Mouse (Mus musculus) embryonic facial prominence, embryonic 12.5 days (tissue): ENCODE measurements around the gene Prss32. TPM values are rescaled to one million over a fixed set of nuclear protein-coding genes. Genes with fewer than 3 reads are reported as not detected.
A peak's percentile ranks its signal among the peaks of the same experiment; 100 is the strongest.

Experiments
- ATAC-seq: fragments of 200-750 bp; cut with Nextera tagmentation; 2 replicates; pipeline ENCODE4 v1.8.0; 2017; ENCODE audit not compliant: insufficient number of reproducible peaks, insufficient read depth, low FRiP score, low TSS enrichment
- H3K27ac ChIP-seq: fragments of 300-500 bp; sonication (generic); 2 replicates; pipeline ENCODE4 v1.5.1; 2016; ENCODE audit warnings: mild to moderate bottlenecking
- H3K27me3 ChIP-seq: fragments of 300-500 bp; sonication (generic); 2 replicates; pipeline ENCODE4 v1.6.1; 2016; ENCODE audit warnings: mild to moderate bottlenecking, moderate library complexity
- H3K36me3 ChIP-seq: fragments of 300-500 bp; sonication (generic); 2 replicates; pipeline ENCODE4 v1.6.1; 2016; ENCODE audit warnings: mild to moderate bottlenecking
- H3K4me1 ChIP-seq: fragments of 300-500 bp; sonication (generic); 2 replicates; pipeline ENCODE4 v1.6.1; 2016
- H3K4me2 ChIP-seq: fragments of 300-500 bp; sonication (generic); replicated peaks from 2 replicates; pipeline ENCODE4 v1.6.1; 2016; ENCODE audit warnings: mild to moderate bottlenecking, moderate library complexity
- H3K4me3 ChIP-seq: fragments of 300-500 bp; sonication (generic); 2 replicates; pipeline ENCODE4 v1.5.1; 2016; ENCODE audit warnings: mild to moderate bottlenecking
- H3K9ac ChIP-seq: fragments of 300-500 bp; sonication (generic); 2 replicates; pipeline ENCODE4 v1.6.1; 2016; ENCODE audit warnings: mild to moderate bottlenecking, moderate library complexity
- H3K9me3 ChIP-seq: fragments of 300-500 bp; sonication (generic); 2 replicates; pipeline ENCODE4 v1.6.1; 2016; ENCODE audit warnings: mild to moderate bottlenecking, moderate library complexity
- WGBS: fragments of 180-500 bp; shearing (Covaris S2); methylation state at CpG from one replicate; pipeline ENCODE4 v1.1.7; 2016; 5-methylcytosine and 5-hydroxymethylcytosine counted together
- polyA plus RNA-seq: library from polyadenylated mRNA; unstranded; fragments of >200 nt; fragmentation: Nextera tagmentation; extraction: Ambion mirVana; gene quantifications from 2 replicates; pipeline ENCODE4 v1.2.1, GENCODE M21; 2016

The Prss32 gene
- polyA plus RNA-seq, 1 experiment from 2014 or later: not detected

- WGBS: 42% methylated on average over 23 of the region's 23 CpGs
- no peaks in the 10 kb centered on the region for H3K36me3 ChIP-seq
- no peak overlapping the region for H3K9ac ChIP-seq
- no peaks in the 10 kb centered on the region for H3K9me3 ChIP-seq
- peaks cover 5% of the 10 kb centered on the region; the same call in 1 of the 2 replicates for H3K27me3 ChIP-seq
- no peak for ATAC-seq
- H3K4me2 ChIP-seq: peak overlapping the region; percentile 40
- H3K27ac ChIP-seq: no peak overlapping the region
- H3K4me3 ChIP-seq: 0 out of 2 replicates have a peak overlapping the region, but pooled peaks have one; percentile 15
- no peaks in the 10 kb centered on the region for H3K4me1 ChIP-seq
Observed at GRCm38 (mm10) chr17:23843141-23843811, 379 bp upstream of the Prss32 start.

DNA sequence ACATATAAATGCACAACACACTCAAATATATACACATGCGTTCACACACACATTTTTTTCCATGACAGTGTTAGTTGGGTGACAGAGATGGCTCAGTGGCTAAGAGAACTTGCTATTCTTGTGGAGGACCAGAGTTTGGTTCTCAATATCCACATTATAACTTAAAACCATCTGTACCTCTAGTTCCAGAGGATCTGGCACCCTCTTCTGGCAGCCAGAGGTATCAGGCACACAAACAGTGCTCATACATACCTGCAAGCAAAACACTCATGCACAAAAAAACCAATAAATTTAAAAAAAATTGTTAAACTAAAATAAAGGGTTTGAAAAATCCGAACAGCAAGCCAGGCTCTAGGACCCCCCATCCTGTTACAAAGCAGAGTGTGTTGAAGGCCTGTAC is 6.4 kb downstream of the Prss32 start:
- ATAC-seq: no peak
- Histone ChIP-seq H3K9me3 (no peaks in the 10 kb centered on the region), H3K36me3 (no peaks in the 10 kb centered on the region), H3K9ac (no peak overlapping the region), H3K4me2 (no peak overlapping the region), H3K4me3 (no peak overlapping the region), H3K4me1 (no peaks in the 10 kb centered on the region), H3K27me3 (no peaks in the 10 kb centered on the region), H3K27ac (no peak overlapping the region)
- 56% methylated on average over 2 of the region's 2 CpGs for WGBS

GRCm38 (mm10) chr17:23850853-23851749 is 7.4 kb downstream of the Prss32 start:
- Histone ChIP-seq H3K27me3 (no peaks in the 10 kb centered on the region), H3K4me3 (no peak overlapping the region), H3K4me2 (no peak overlapping the region), H3K4me1 (no peaks in the 10 kb centered on the region), H3K36me3 (no peaks in the 10 kb centered on the region), H3K9me3 (no peaks in the 10 kb centered on the region), H3K27ac (no peak overlapping the region), H3K9ac (no peak overlapping the region)
- WGBS: 60% methylated on average over 18 of the region's 19 CpGs
- ATAC-seq: no peak

DNA sequence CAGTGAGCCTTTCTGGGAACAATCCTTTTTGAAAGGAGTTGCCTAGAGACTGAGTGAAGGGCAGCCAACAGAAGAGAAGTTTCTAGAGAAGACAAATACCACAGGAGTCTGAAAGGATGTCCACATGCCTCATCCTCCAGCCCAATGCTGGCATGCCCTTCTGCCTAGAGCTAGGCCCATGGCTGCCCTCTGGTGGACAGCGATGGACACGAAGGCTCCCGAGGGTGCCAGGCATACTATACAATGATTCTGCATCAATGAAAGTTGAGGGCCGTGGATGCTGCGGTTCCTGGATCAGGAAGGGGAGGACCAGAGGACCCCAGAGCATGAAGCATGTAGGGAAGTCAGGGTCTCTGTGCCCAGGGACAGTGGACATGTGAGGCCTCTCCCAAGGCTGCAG is 9.6 kb downstream of the Prss32 start:
- Histone ChIP-seq H3K36me3 (no peaks in the 10 kb centered on the region), H3K27ac (no peak overlapping the region), H3K27me3 (no peaks in the 10 kb centered on the region), H3K9me3 (no peaks in the 10 kb centered on the region), H3K4me1 (no peaks in the 10 kb centered on the region), H3K4me2 (no peak overlapping the region), H3K9ac (no peak overlapping the region), H3K4me3 (no peak overlapping the region)
- 28% methylated on average over 5 of the region's 5 CpGs for WGBS
- no peak for ATAC-seq

DNA sequence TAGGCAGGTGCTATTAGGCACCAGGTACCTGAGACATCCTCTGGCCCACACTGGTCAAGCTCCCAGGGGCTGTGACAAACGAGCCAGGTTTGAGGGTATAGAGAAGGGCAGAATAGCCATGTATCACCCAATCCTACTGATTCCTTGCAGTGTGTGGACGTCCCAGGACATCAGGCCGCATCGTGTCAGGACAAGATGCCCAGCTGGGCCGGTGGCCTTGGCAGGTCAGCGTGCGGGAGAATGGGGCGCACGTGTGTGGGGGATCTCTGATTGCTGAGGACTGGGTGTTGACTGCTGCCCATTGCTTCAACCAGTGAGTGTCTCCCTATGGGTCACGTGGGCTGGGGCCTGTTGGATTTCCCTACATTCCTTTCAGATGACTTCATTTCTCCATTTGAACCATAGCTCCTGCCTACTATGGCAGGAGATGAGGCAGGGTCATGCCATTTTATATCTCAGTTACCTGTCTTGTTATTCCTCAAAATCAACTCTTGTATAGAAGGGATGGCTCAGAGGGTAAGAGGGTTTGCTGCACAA is 10.6 kb downstream of the Prss32 start:
- ATAC-seq: no peak
- H3K27me3 ChIP-seq: no peaks in the 10 kb centered on the region
- H3K4me1 ChIP-seq: no peaks in the 10 kb centered on the region
- WGBS: 86% methylated on average over 10 of the region's 10 CpGs
- H3K4me2 ChIP-seq: no peak overlapping the region
- no peak overlapping the region for H3K9ac ChIP-seq
- no peaks in the 10 kb centered on the region for H3K36me3 ChIP-seq
- no peaks in the 10 kb centered on the region for H3K9me3 ChIP-seq
- no peak overlapping the region for H3K4me3 ChIP-seq
- no peak overlapping the region for H3K27ac ChIP-seq

DNA sequence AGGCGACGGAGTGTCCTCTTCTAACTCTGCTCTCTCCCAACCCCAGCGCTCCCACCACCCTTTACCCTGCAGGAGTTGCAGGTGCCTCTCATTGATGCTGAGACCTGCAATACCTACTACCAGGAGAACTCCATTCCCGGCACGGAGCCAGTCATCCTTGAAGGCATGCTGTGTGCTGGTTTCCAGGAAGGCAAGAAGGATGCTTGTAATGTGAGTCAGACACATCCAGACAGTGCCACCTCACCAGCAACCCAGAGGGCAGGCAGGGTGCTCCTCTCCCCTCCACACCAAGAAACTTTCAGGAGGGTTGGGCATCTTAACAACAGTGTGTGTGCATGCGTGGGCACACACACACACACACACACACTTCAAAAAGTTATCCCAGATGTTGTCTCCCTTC is 13.5 kb downstream of the Prss32 start:
- Histone ChIP-seq H3K36me3 (no peaks in the 10 kb centered on the region), H3K4me1 (no peaks in the 10 kb centered on the region), H3K27me3 (no peaks in the 10 kb centered on the region), H3K9me3 (no peaks in the 10 kb centered on the region), H3K9ac (no peak overlapping the region), H3K27ac (no peak overlapping the region), H3K4me2 (no peak overlapping the region), H3K4me3 (no peak overlapping the region)
- WGBS: 85% methylated on average over 6 of the region's 6 CpGs
- ATAC-seq: no peak

DNA sequence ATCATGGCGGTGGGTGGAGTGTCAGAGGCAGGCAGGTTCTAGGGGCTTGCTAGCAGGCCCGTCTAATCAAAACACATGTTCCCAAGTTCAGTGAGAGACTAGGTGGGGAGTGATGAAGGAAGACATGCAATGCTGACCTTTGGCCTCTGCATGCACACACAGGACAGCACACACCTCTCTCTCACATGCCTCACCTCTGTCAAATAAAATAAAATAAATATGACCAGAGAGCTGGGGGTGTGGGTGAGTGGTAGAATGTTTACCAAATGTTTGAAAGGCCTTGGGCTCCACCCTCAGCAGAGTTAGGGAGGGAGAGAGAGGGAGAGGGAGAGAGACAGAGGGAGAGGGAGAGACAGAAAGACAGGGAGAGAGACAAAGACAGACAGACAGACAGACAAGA is 14.3 kb downstream of the Prss32 start:
- WGBS: 73% methylated on average over 2 of the region's 2 CpGs
- Histone ChIP-seq H3K9ac (no peak overlapping the region), H3K4me3 (no peak overlapping the region), H3K4me2 (no peak overlapping the region), H3K27ac (no peak overlapping the region), H3K36me3 (no peaks in the 10 kb centered on the region), H3K9me3 (no peaks in the 10 kb centered on the region), H3K27me3 (no peaks in the 10 kb centered on the region), H3K4me1 (no peaks in the 10 kb centered on the region)
- no peak for ATAC-seq

GRCm38 (mm10) chr17:23862926-23863325 is 19.3 kb downstream of the Prss32 start:
- Histone ChIP-seq H3K4me2 (no peak overlapping the region), H3K9ac (no peak overlapping the region), H3K4me3 (no peak overlapping the region), H3K36me3 (no peaks in the 10 kb centered on the region), H3K27me3 (no peaks in the 10 kb centered on the region), H3K9me3 (no peaks in the 10 kb centered on the region), H3K4me1 (no peaks in the 10 kb centered on the region), H3K27ac (no peak overlapping the region)
- WGBS: 82% methylated on average over 4 of the region's 4 CpGs
- no peak for ATAC-seq

DNA sequence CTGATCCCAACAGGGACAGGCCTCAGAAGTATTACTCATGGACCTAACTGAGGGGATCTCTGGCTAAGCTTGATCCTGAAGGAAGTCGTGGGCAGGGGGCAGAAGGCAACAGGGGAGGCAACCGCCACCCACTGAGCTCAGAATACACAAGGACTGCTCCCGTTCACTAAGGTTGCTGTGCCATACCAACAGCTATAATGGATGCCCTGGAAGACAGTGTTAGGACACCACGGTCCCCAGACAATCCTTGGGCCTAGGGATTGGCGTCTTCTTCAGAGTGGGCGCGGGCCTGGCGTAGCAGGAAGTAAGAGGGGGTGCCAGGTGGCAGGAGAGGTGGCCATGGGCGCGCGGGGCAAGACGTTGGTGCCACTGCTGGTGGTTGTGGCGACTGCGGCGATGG is 24.1 kb downstream of the Prss32 start, which contains the start of gene Prss21:
Prss21 (plus strand) TSS at position 301 of the 400 bp plus-strand sequence.
- 88% methylated on average over 15 of the region's 15 CpGs for WGBS
- Histone ChIP-seq H3K9me3 (no peaks in the 10 kb centered on the region), H3K9ac (no peak within 1 kb of the TSS), H3K4me3 (no peak within 1 kb of the TSS), H3K4me2 (no peak within 1 kb of the TSS), H3K4me1 (no peaks in the 10 kb centered on the region), H3K27ac (no peak within 1 kb of the TSS), H3K27me3 (no peaks in the 10 kb centered on the region), H3K36me3 (no peaks in the 10 kb centered on the region)
- no peak for ATAC-seq

- Histone ChIP-seq H3K4me3 (no peak overlapping the region), H3K4me2 (no peak overlapping the region), H3K27ac (no peak overlapping the region), H3K4me1 (no peaks in the 10 kb centered on the region), H3K36me3 (no peaks in the 10 kb centered on the region), H3K9ac (no peak overlapping the region), H3K9me3 (no peaks in the 10 kb centered on the region), H3K27me3 (no peaks in the 10 kb centered on the region)
- ATAC-seq: no peak
- 91% methylated on average over 11 of the region's 11 CpGs for WGBS
Observed at GRCm38 (mm10) chr17:23868513-23868912, 24.9 kb downstream of the Prss32 start.

DNA sequence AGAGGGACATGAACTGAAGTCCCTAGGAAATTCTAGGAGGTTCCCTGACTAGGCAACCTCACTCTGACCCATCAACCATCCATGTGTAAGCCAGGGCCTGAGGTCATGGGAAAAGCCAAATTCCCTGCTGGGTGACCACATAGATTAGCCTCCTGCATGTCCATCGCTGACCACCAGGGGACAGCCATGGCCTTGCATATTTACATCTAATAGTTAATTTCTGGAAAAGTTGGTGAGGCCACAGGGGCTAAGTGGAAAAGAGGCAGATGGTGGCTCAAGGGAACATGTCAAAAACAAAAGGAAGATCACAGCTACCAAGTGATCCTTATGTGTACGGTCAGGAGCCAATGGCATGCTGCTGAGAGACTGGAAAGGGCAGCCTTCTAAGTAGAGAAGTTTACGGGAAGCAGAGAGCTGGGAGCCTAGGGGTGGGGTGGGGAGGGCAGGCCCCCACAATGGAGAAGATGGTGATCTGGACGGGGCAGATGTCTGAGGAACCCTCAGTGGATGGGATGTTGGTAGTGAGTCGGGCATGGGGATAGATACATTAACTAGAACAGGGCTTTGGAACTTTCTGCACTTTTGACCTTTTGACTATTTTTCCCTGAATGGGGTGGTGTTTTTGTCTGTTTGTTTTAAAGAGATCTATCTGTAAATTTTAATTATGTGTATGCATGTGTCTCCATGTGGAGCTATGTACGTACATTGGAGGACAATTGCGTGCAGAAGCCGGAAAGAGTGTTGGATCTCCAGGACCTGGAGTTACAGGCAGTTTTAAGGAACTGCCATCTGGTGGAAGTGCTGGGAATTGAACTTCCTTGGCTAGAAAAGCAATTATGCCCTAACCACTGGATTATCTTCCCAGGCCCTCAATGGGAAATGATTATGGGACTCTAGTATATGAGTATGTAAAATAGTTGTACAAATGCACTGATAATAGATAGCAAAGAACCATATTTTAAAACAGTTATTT is 30.5 kb downstream of the Prss32 start:
- Histone ChIP-seq H3K4me1 (no peaks in the 10 kb centered on the region), H3K27me3 (no peaks in the 10 kb centered on the region), H3K27ac (no peak overlapping the region), H3K9ac (no peak overlapping the region), H3K36me3 (no peaks in the 10 kb centered on the region), H3K4me2 (no peak overlapping the region), H3K9me3 (no peaks in the 10 kb centered on the region), H3K4me3 (no peak overlapping the region)
- no peak for ATAC-seq
- 49% methylated on average over 8 of the region's 8 CpGs for WGBS
